Mouse (Mus musculus): ENCODE results near the gene Bnipl. TPM values are rescaled to one million over a fixed set of nuclear protein-coding genes. Genes with fewer than 3 reads are reported as not detected.
A peak's percentile ranks its signal among the peaks of the same experiment; 100 is the strongest.

Bnipl gene
- total RNA-seq, 2 experiments from 2014 or later: not detected

DNA sequence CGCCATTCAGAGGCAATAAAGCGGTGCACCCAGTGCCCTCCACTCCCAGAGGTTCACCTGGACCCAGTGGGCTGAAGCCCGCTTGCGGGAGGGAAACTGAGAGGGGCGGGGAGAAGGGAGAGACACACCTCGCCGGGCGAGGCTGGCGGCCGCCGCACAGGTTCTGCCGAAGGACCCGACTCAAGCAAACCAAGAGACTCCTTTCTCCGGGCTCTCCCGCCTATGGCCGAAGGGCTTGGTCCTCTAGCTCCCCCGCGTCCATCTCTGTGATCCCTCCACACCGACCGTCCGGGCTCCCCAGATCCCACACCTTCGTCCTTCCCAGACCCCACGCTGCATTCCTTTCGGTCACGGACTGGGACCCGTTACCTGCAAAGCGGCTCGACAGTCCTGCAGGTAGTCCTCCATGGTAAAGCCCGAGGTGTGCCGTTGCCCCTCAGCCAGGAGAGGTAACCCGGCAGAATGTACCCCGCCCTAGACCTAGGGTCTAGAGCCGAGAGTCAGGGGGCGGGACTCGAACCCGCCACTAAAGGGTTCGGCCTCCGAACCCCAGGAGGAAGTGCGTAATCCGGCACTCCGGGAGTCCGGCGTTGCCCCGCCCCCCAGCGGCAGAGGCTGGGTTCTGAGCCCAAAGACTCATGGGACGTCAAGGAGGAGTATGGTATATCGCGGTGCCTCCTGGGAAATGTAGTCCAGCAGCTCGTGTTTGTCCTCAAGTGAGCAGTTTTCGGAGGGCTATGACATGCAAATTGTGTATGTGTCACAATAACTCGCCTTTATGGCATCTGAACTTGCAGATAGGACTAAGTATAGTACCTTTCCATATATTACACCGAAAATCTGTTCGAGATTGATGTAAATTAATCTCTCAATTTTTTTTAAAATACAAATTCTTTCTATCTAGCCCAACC, 30.5 kb upstream of the Bnipl start, which contains the start of the genes Mindy1 and Prune1:
Mindy1 (plus strand) TSS at position 130 of the 911 bp plus-strand sequence.
Prune1 (minus strand) TSS at position 861 of the 911 bp plus-strand sequence.
- peak; percentile 77 for ATAC-seq (replicated peaks; ENCODE audit: poor library complexity, severe bottlenecking)

DNA sequence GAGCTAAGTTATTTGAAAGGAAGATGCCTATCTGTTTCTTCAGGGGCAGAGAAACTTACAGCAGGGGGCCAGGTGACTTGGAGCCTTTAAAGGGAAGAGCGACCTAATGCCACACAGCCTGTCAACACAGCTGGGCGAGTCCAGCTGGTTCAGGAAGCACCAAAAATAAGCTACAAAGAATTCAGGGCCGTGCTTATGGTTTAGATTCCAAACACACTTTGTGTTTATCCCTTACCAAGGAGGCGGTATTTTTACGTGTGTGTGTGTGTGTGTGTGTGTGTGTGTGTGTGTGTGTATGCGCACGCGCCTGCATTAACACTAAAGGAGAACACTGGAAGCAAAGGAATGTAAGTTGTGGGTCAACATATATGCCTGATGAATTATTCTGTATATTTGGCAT, 29.8 kb upstream of the Bnipl start:
- no peak for ATAC-seq (replicated peaks; ENCODE audit: poor library complexity, severe bottlenecking)

DNA sequence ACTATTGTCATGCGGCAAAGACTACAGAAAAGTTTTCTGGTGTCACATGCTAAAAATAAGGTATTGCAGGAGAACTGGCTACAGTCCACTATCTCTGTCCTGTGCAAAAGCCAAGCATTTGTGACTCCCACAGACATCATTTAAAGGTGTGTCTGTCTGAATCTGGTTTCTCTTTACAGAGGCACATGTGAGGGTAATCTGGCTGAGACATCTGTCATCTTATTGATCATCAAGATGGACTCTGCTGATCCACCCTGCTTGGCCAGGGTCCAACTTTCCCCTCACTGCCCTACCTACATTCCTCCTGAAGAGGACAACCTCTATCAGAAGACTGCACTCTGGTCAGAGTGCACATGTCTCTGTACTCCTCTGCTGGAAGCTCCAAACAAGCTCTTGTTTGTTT, 26.2 kb upstream of the Bnipl start:
- no peak for ATAC-seq (replicated peaks; ENCODE audit: poor library complexity, severe bottlenecking)

GRCm38 (mm10) chr3:95276428-95276934, 25.5 kb upstream of the Bnipl start:
- ATAC-seq (replicated peaks; ENCODE audit: poor library complexity, severe bottlenecking): no peak; the same call in 1 of the 2 replicates

DNA sequence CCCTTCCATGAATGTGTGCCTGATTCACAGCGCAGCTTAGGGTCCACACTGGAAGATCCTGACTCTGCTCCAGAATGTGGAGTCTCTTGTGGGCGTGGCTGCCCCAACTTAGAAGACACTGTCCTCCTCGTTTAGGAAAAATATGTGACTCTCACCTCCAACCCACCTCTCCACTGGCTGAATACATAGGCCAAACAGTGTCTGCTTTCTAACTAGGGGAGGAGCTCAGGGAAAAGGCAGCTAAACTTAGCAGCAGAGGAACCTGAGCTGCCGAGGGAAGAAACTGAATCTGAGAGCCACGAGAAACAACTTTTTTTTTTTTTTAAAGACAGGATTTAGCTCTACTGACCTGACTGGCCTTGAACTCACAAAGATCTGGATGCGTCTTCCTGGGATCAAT, 24.2 kb upstream of the Bnipl start:
- no peak for ATAC-seq (replicated peaks; ENCODE audit: poor library complexity, severe bottlenecking)

- ATAC-seq (replicated peaks; ENCODE audit: poor library complexity, severe bottlenecking): no peak
Measured at GRCm38 (mm10) chr3:95274453-95274852, 23.5 kb upstream of the Bnipl start.

GRCm38 (mm10) chr3:95273471-95273870, 22.5 kb upstream of the Bnipl start:
- ATAC-seq (replicated peaks; ENCODE audit: poor library complexity, severe bottlenecking): no peak

- no peak for ATAC-seq (replicated peaks; ENCODE audit: poor library complexity, severe bottlenecking)
Measured at GRCm38 (mm10) chr3:95270766-95271364, 19.9 kb upstream of the Bnipl start.

DNA sequence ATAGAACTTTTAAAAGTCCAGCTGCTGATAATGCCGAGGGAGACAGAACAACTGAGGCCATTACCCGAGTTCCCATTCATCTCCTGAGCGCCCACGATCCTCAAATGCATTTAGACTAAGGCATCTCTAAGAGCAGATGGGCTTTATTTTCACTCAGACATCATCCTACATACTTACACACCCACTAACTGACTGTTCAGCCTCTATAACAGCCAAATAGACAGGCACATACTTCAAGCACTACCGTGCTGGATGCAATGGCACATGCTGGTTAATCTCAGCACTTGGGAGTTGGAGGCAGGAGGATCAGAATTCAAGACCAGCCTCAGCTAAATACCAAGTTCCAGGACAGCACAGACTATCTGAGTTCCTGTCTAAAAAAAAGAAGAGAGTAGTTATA, 18.8 kb upstream of the Bnipl start:
- ATAC-seq (replicated peaks; ENCODE audit: poor library complexity, severe bottlenecking): no peak

DNA sequence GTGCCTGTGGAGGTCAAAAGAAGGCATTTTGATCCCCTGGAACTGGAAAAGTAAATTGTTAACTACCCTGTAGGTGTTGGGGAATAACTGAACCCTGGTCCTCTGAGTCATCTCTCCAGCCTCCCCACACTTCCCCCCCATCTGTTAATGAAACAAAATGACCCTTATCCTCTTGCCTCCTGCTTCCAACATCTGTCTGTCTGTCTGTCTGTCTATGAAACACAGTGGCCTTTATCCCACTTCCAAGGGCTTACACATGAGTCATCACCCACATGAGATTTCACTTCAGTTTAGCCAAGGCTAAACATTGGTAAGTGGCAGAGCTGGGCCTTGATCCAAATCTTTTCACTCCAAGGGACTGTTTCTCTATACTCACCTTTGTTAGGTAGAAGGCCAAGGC, 16.9 kb upstream of the Bnipl start:
- ATAC-seq (replicated peaks; ENCODE audit: poor library complexity, severe bottlenecking): no peak

- no peak for ATAC-seq (replicated peaks; ENCODE audit: poor library complexity, severe bottlenecking)
Measured at GRCm38 (mm10) chr3:95266052-95266451, 15.1 kb upstream of the Bnipl start.

DNA sequence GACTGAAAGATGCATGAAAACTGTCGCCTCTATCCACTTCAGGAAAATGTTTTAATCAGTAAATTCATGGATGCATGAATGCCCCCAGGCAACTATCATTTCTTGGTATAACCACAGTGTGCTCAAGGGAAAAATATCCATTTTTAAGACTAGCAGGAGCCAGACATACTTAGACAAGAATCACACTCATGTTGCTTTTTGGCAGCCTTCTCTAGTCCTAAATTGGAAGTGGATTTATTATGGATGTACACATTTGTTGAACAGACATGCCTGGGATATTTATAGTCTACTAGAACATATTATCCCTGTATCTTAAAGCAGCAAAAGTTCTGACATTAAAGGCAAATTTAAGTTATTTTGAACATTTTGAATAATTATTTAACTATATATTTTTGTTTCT, 13.7 kb upstream of the Bnipl start:
- no peak for ATAC-seq (replicated peaks; ENCODE audit: poor library complexity, severe bottlenecking)

DNA sequence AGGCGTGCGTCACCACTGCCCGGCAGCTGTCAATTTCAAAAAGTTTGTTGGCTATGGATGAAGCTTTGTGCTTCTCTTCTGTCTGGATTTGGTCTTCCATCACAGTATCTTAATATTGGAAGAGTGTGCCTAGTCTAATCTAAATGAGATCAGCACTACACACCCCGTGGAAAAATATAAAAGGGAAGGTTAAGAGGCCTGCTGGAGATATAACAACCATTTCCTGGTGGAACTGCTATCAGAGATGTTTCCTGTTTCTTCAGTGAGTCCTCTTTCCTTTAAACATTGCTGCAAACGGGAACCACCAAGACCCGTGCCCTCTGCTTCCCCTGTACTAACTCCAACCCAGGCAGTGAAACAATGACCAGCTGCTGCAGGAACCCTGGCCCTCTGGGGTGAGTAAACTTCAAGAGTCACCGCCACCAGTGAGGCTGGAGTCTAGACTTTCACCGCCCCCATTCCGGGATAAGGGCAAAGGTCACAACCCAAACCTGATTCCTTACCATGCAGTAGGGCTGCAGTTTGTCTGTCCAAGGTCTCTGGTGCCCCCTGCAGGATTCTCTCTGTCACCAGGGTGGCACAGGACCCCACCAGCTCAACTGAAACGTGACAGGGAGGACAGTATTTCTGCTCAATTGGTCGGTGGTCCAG, 12.2 kb upstream of the Bnipl start:
- peak; percentile 97 for ATAC-seq (replicated peaks; ENCODE audit: poor library complexity, severe bottlenecking)

GRCm38 (mm10) chr3:95261975-95262374, 11.0 kb upstream of the Bnipl start:
- ATAC-seq (replicated peaks; ENCODE audit: poor library complexity, severe bottlenecking): no peak

DNA sequence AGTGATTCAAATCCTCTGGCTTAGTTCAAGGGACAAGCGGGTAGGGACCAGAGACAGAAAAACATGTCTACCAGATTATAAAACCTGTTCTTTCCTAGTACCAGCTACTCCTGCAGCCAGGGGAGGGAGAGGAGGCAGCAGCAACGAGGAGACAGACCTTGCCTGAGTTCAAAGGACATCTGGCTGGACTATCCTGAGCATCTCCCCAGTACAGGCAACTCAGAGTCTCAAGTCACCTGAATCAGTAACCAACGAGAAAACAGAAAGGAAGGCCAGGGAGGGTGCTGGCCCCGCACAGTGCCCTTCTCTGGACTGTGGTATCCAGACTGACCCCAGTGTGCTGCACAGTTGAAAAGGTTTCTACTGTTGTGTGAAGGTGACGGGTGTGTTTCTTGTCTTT, 5.9 kb upstream of the Bnipl start:
- no peak for ATAC-seq (replicated peaks; ENCODE audit: poor library complexity, severe bottlenecking)

DNA sequence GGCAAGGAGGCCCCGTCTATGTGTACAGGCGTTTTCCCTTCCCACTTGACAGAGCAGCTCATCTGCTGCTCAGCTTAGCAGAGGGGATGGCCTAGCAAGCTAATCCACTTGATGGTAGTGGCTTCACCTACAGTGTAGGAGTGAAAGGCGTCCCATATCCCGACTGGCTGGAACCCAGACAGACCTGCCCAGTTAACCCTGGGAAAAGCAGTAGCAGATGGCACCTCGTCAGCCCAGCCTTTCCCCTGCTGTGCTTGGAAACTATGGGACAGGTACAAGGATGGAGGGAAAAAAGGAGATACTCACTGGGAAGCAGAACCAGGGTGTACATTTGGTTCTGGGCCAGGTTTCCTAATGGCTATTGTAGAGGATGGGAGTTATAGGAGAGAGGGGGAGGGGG, 632 bp downstream of the Bnipl start:
- ATAC-seq (replicated peaks; ENCODE audit: poor library complexity, severe bottlenecking): no peak

DNA sequence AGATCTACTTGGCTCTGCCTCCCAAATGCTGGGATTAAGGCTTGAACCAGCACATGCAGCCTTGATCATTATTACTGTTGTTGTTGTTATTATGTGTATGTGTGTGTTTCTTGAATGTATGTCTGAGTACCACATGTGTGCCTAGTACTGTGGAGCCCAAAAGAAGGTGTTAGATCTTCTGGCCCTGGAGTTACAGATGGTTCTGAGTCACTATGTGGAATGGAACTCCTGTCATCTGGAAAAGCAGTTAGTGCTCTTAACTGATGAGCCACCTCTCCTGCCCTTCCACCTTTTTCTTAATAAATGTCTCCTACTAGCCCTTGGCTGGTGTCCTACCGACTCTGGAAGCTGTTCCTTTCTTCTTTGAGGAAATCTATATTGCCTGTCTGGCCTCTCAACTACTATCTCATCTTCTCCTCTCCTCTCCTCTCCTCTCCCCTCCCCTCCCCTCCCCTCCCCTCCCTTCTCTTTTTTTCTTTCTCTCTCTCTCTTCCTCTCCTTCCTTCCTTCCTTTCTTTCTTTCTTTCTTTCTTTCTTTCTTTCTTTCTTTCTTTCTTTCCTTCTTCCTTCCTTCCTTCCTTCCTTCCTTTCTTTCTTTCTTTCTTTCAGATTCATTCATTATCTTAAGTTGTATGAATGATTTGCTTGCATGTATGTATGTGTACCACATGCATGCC, 3.2 kb downstream of the Bnipl start:
- no peak for ATAC-seq (replicated peaks; ENCODE audit: poor library complexity, severe bottlenecking)

- no peak for ATAC-seq (replicated peaks; ENCODE audit: poor library complexity, severe bottlenecking)
Measured at GRCm38 (mm10) chr3:95246465-95247231, 4.3 kb downstream of the Bnipl start.

DNA sequence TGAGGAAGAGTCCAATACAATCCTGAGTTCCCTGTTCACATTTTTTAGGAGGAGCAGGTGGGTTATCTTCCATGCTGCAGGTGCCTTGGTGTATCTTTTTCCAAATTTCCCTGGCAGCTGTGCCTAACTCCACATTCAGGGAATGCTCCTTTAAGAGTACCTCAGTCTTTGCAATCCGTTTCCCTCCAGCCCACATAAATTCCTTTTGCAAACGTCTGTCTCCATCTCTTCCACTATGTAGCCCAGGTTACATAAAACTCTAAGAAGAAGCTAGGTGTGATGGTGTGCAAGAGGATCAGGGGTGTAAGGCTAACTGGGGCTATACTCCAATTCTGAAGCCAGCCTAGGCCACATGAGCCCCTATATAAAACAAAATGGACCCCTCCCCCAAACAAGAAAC, 7.9 kb downstream of the Bnipl start:
- no peak for ATAC-seq (replicated peaks; ENCODE audit: poor library complexity, severe bottlenecking)

GRCm38 (mm10) chr3:95241498-95241897, 9.5 kb downstream of the Bnipl start, which contains the start of gene Gm128:
Gm128 (minus strand) TSS chr3:95241598.
- no peak for ATAC-seq (replicated peaks; ENCODE audit: poor library complexity, severe bottlenecking)
